Mouse (Mus musculus) intestine, embryonic 15.5 days (tissue): ENCODE measurements around the gene F2. TPM values are rescaled to one million over a fixed set of nuclear protein-coding genes. Genes with fewer than 3 reads are reported as not detected.
A peak's percentile ranks its signal among the peaks of the same experiment; 100 is the strongest.

Experiments used
- ATAC-seq: fragments of 200-750 bp; cut with Nextera tagmentation; 2 replicates; pipeline ENCODE4 v1.8.0; 2017; ENCODE audit warnings: moderate TSS enrichment, moderate library complexity
- H3K27ac ChIP-seq: fragments of 300-500 bp; sonication (generic); 2 replicates; pipeline ENCODE4 v1.5.1; 2015; ENCODE audit warnings: mild to moderate bottlenecking, inconsistent platforms
- H3K27me3 ChIP-seq: fragments of 300-500 bp; sonication (generic); replicated peaks from 2 replicates; pipeline ENCODE4 v1.6.1; 2015; ENCODE audit warnings: inconsistent platforms
- H3K36me3 ChIP-seq: fragments of 300-500 bp; sonication (generic); 2 replicates; pipeline ENCODE4 v1.6.1; 2015; ENCODE audit warnings: inconsistent platforms
- H3K4me1 ChIP-seq: fragments of 300-500 bp; sonication (generic); replicated peaks from 2 replicates; pipeline ENCODE4 v1.6.1; 2015; ENCODE audit warnings: inconsistent platforms
- H3K4me2 ChIP-seq: fragments of 300-500 bp; sonication (generic); replicated peaks from 2 replicates; pipeline ENCODE4 v1.6.1; 2015; ENCODE audit warnings: mild to moderate bottlenecking, inconsistent platforms
- H3K4me3 ChIP-seq: fragments of 300-500 bp; sonication (generic); replicated peaks from 2 replicates; pipeline ENCODE4 v1.5.1; 2015; ENCODE audit warnings: inconsistent platforms
- H3K9ac ChIP-seq: fragments of 300-500 bp; sonication (generic); 2 replicates; pipeline ENCODE4 v1.6.1; 2015; ENCODE audit warnings: inconsistent platforms
- H3K9me3 ChIP-seq: fragments of 300-500 bp; sonication (generic); 2 replicates; pipeline ENCODE4 v1.6.1; 2016; ENCODE audit warnings: inconsistent platforms
- WGBS: fragments of 180-500 bp; shearing (Covaris S2); methylation state at CpG from one replicate; pipeline ENCODE4 v1.1.7; 2015; 5-methylcytosine and 5-hydroxymethylcytosine counted together
- polyA plus RNA-seq: library from polyadenylated mRNA; unstranded; fragments of >200 nt; fragmentation: Nextera tagmentation; extraction: Ambion mirVana; gene quantifications from 2 replicates; pipeline ENCODE4 v1.2.1, GENCODE M21; 2015

Gene F2
- polyA plus RNA-seq, 1 experiment from 2014 or later: 3.4 TPM

DNA sequence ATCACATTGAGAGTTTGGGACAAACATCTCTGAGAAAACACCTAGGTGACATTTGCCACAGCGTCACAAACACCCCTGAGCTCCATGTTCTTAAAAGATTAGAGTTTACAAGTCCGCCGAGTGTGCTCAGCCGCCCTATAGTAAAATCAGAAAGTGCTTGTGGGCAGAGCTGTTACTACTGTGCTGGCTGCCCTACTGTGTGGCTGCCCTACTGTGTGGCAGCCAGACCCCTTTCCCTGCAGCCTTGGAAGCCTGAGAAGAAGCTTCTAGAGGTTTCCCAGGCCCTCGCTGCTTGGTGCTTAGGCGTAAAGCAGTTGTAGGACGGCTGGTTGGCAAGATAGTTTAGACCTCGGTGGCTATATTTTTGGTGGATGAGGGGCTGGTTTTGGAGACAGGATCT lies 23.4 kb upstream of the F2 start:
- Histone ChIP-seq H3K9me3 (no peaks in the 10 kb centered on the region), H3K27me3 (no peaks in the 10 kb centered on the region), H3K36me3 (peaks cover 58% of the 10 kb centered on the region), H3K4me3 (no peak overlapping the region), H3K4me1 (peaks cover 6% of the 10 kb centered on the region; the same call in 1 of the 2 replicates), H3K4me2 (no peak overlapping the region), H3K9ac (no peak overlapping the region), H3K27ac (no peak overlapping the region)
- 96% methylated on average over 8 of the region's 8 CpGs for WGBS
- no peak for ATAC-seq

DNA sequence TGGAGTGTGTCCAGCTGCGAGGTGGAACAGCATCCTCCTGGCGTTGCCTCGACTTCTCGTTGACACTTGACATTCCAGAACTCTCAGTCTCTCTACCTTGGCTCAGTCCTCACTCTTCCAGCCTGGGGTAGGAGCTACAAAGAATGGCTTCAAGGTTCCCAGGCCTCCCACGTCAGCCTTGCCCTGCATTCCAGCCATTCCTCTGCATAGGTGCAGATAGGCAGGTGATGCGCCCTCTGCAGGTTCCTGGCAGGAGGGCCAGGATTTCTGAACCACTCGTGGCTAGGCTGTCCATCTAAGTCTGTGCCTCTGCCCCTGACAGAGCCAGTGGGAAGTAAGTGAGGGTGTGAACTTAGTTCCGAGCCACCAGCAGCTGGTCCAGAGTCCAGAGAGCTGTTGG lies 20.6 kb upstream of the F2 start:
- Histone ChIP-seq H3K36me3 (peaks cover 48% of the 10 kb centered on the region), H3K27ac (no peak overlapping the region), H3K27me3 (no peaks in the 10 kb centered on the region), H3K4me1 (peaks cover 14% of the 10 kb centered on the region; the same call in 1 of the 2 replicates), H3K9me3 (no peaks in the 10 kb centered on the region), H3K4me2 (no peak overlapping the region), H3K9ac (no peak overlapping the region), H3K4me3 (no peak overlapping the region)
- ATAC-seq: 0 out of 2 replicates have a peak, but pooled peaks have one; percentile 26
- WGBS: 54% methylated on average over 8 of the region's 8 CpGs

- Histone ChIP-seq H3K36me3 (peaks cover 44% of the 10 kb centered on the region; the same call in 1 of the 2 replicates), H3K9ac (no peak overlapping the region), H3K27me3 (no peaks in the 10 kb centered on the region), H3K27ac (0 out of 2 replicates have a peak overlapping the region, but pooled peaks have one; percentile 64), H3K4me2 (no peak overlapping the region), H3K4me1 (peaks cover 18% of the 10 kb centered on the region; the same call in 1 of the 2 replicates), H3K4me3 (no peak overlapping the region), H3K9me3 (no peaks in the 10 kb centered on the region)
- no peak for ATAC-seq
- 57% methylated on average over 6 of the region's 6 CpGs for WGBS
Observed at GRCm38 (mm10) chr2:91655827-91656226, 19.6 kb upstream of the F2 start.

GRCm38 (mm10) chr2:91655388-91655787 lies 19.2 kb upstream of the F2 start:
- ATAC-seq: peak; percentile 77
- WGBS: 72% methylated on average over 5 of the region's 5 CpGs
- H3K27me3 ChIP-seq: no peaks in the 10 kb centered on the region
- H3K4me1 ChIP-seq: peaks cover 18% of the 10 kb centered on the region; the same call in 1 of the 2 replicates
- no peak overlapping the region for H3K4me3 ChIP-seq
- H3K9ac ChIP-seq: peak overlapping the region; percentile 5; the same call in 1 of the 2 replicates
- H3K36me3 ChIP-seq: peaks cover 44% of the 10 kb centered on the region; the same call in 1 of the 2 replicates
- H3K9me3 ChIP-seq: no peaks in the 10 kb centered on the region
- H3K4me2 ChIP-seq: peak overlapping the region; percentile 18
- H3K27ac ChIP-seq: peak overlapping the region; percentile 64

DNA sequence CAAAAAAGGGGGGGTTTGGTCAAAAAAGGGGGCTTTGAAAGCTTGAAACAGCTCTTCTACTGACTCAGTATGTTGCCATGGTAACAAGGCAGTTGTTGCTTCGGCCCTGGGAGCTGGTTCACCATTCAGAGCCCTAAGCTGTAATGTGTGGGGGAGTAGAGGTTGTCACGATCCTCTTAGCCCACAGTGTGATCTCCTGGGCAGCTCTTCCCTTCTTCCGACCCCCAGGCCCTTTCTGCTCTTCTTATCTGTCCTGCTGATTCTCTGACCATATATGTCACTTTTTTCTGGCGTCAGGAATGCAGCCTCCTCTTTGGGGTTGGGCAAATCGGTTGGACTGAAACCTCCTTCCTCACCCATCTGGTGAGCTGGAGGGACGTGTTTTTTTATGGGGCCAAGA lies 16.6 kb upstream of the F2 start:
- no peak overlapping the region for H3K4me2 ChIP-seq

GRCm38 (mm10) chr2:91651458-91652258 lies 15.4 kb upstream of the F2 start:
- H3K36me3 ChIP-seq: peaks cover 31% of the 10 kb centered on the region
- peaks cover 21% of the 10 kb centered on the region; the same call in 1 of the 2 replicates for H3K4me1 ChIP-seq
- H3K27ac ChIP-seq: no peak overlapping the region
- H3K4me3 ChIP-seq: 0 out of 2 replicates have a peak overlapping the region, but pooled peaks have one; percentile 10
- H3K4me2 ChIP-seq: peak overlapping the region; percentile 56
- 80% methylated on average over 14 of the region's 14 CpGs for WGBS
- H3K9me3 ChIP-seq: no peaks in the 10 kb centered on the region
- no peaks in the 10 kb centered on the region for H3K27me3 ChIP-seq
- peak overlapping the region; percentile 13; the same call in 1 of the 2 replicates for H3K9ac ChIP-seq
- ATAC-seq: no peak

More for the DNA sequence above, 16.6 kb upstream of the F2 start:
- Histone ChIP-seq H3K4me3 (no peak overlapping the region), H3K9ac (no peak overlapping the region), H3K9me3 (no peaks in the 10 kb centered on the region), H3K27ac (no peak overlapping the region), H3K4me1 (peaks cover 21% of the 10 kb centered on the region; the same call in 1 of the 2 replicates), H3K27me3 (no peaks in the 10 kb centered on the region), H3K36me3 (peaks cover 27% of the 10 kb centered on the region; the same call in 1 of the 2 replicates)
- no peak for ATAC-seq
- 52% methylated on average over 6 of the region's 6 CpGs for WGBS

- no peaks in the 10 kb centered on the region for H3K27me3 ChIP-seq
- peak; percentile 64 for ATAC-seq
- peak overlapping the region; percentile 90 for H3K4me3 ChIP-seq
- peak overlapping the region; percentile 85 for H3K27ac ChIP-seq
- WGBS: 9% methylated on average over 16 of the region's 16 CpGs
- H3K4me2 ChIP-seq: peak overlapping the region; percentile 56
- peaks cover 18% of the 10 kb centered on the region; the same call in 1 of the 2 replicates for H3K4me1 ChIP-seq
- H3K9me3 ChIP-seq: no peaks in the 10 kb centered on the region
- peak overlapping the region; percentile 76 for H3K9ac ChIP-seq
- H3K36me3 ChIP-seq: peaks cover 40% of the 10 kb centered on the region
Observed at GRCm38 (mm10) chr2:91650360-91650995, 14.3 kb upstream of the F2 start.

GRCm38 (mm10) chr2:91649553-91650359 lies 13.5 kb upstream of the F2 start, which contains the start of the genes Zfp408 and Arhgap1:
Zfp408 (minus strand) TSS chr2:91649791.
Arhgap1 (plus strand) TSS chr2:91649860.
- peak within 1 kb of the TSS; percentile 87 for H3K27ac ChIP-seq
- H3K27me3 ChIP-seq: no peaks in the 10 kb centered on the region
- peaks cover 16% of the 10 kb centered on the region; the same call in 1 of the 2 replicates for H3K4me1 ChIP-seq
- ATAC-seq: peak; percentile 96
- peak within 1 kb of the TSS; percentile 90 for H3K9ac ChIP-seq
- H3K9me3 ChIP-seq: no peaks in the 10 kb centered on the region
- WGBS: under 1% methylated on average over 44 of the region's 44 CpGs
- peaks cover 41% of the 10 kb centered on the region for H3K36me3 ChIP-seq
- H3K4me2 ChIP-seq: peak within 1 kb of the TSS; percentile 94
- peak within 1 kb of the TSS; percentile 90 for H3K4me3 ChIP-seq

GRCm38 (mm10) chr2:91649152-91649551 lies 12.9 kb upstream of the F2 start:
- ATAC-seq: peak; percentile 18; the same call in 1 of the 2 replicates
- Histone ChIP-seq H3K27ac (peak overlapping the region; percentile 87), H3K36me3 (peaks cover 38% of the 10 kb centered on the region), H3K27me3 (no peaks in the 10 kb centered on the region), H3K4me2 (peak overlapping the region; percentile 94), H3K9me3 (no peaks in the 10 kb centered on the region), H3K9ac (peak overlapping the region; percentile 90), H3K4me1 (0 out of 2 replicates have a peak, but pooled peaks cover 14% of the 10 kb centered on the region), H3K4me3 (peak overlapping the region; percentile 90)
- WGBS: 1% methylated on average over 15 of the region's 15 CpGs

DNA sequence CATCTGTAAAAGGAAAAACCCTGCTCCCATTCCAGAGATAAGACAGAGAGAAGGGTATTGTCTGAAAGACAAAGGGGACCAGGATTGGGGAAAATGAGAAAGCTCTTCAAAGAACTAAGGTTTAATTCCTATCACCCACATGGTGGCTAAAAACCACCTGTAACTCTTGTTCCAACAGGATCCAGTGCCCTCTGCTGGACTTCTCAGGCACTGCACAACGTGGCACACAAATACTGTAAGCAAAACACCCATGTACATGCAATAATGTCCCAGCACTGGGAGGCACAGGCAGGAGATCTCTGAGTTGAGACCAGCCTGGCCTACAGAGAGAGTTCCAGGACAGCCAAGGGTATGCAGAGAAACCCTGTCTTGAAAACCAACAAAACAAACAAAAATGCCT lies 10.5 kb upstream of the F2 start:
- Histone ChIP-seq H3K27me3 (no peaks in the 10 kb centered on the region), H3K9ac (no peak overlapping the region), H3K9me3 (no peaks in the 10 kb centered on the region), H3K27ac (no peak overlapping the region), H3K4me1 (0 out of 2 replicates have a peak, but pooled peaks cover 9% of the 10 kb centered on the region), H3K4me3 (no peak overlapping the region), H3K36me3 (peaks cover 34% of the 10 kb centered on the region), H3K4me2 (no peak overlapping the region)
- 26% methylated on average over 1 of the region's 1 CpGs for WGBS
- ATAC-seq: no peak

- ATAC-seq: no peak
- no peak overlapping the region for H3K4me2 ChIP-seq
- no peaks in the 10 kb centered on the region for H3K27me3 ChIP-seq
- no peak overlapping the region for H3K27ac ChIP-seq
- H3K9ac ChIP-seq: no peak overlapping the region
- 94% methylated on average over 11 of the region's 11 CpGs for WGBS
- no peak overlapping the region for H3K4me3 ChIP-seq
- peaks cover 34% of the 10 kb centered on the region for H3K36me3 ChIP-seq
- no peaks in the 10 kb centered on the region for H3K9me3 ChIP-seq
- 0 out of 2 replicates have a peak, but pooled peaks cover 5% of the 10 kb centered on the region for H3K4me1 ChIP-seq
Observed at GRCm38 (mm10) chr2:91645811-91646210, 9.6 kb upstream of the F2 start.
